Mouse (Mus musculus): ENCODE measurements around the gene Zfp780b.
"Not testable (repeated sequence)": the region's sequence is repeated elsewhere in the genome, so short reads cannot be mapped to it uniquely, and the experiment has no call there.

Zfp780b gene

GRCm38 (mm10) chr7:27978683-27979528 is at the start of gene Zfp780b:
TSS of gene Zfp780b (minus strand) at chr7:27979171.
- DNase-seq (ENCODE audit: low spot score), result peak; percentile 66

- DNase-seq (ENCODE audit: low spot score), result no peak
These were observed 35.5 kb upstream of the Zfp780b start for GRCm38 (mm10) chr7:28014445-28014810.

- DNase-seq (ENCODE audit: low spot score), result peak; percentile 76
These were observed 34.8 kb upstream of the Zfp780b start, which contains the start of gene Zfp850 for GRCm38 (mm10) chr7:28013549-28014444. TSS of gene Zfp850 (minus strand) at chr7:28014115.

GRCm38 (mm10) chr7:28010271-28010670 is 31.3 kb upstream of the Zfp780b start:
- no peak for DNase-seq (ENCODE audit: low spot score)

- no peak for DNase-seq (ENCODE audit: low spot score)
These were observed 3.2 kb upstream of the Zfp780b start for GRCm38 (mm10) chr7:27982197-27982596.

GRCm38 (mm10) chr7:27949451-27949850 is 29.5 kb downstream of the Zfp780b start:
- not testable (repeated sequence) for DNase-seq (ENCODE audit: low spot score)

GRCm38 (mm10) chr7:27941869-27942268 is 37.1 kb downstream of the Zfp780b start:
- not testable (repeated sequence) for DNase-seq (ENCODE audit: low spot score)

- DNase-seq (ENCODE audit: low spot score), result not testable (repeated sequence)
These were observed 45.2 kb downstream of the Zfp780b start for GRCm38 (mm10) chr7:27933800-27934158.

GRCm38 (mm10) chr7:27933050-27933799 is 45.7 kb downstream of the Zfp780b start:
- DNase-seq (ENCODE audit: low spot score), result no peak

- peak; percentile 42 for DNase-seq (ENCODE audit: low spot score)
These were observed 49.9 kb downstream of the Zfp780b start, which contains the start of gene Zfp974 for GRCm38 (mm10) chr7:27928818-27929695. TSS of gene Zfp974 (minus strand) at chr7:27929460.

- not testable (repeated sequence) for DNase-seq (ENCODE audit: low spot score)
These were observed 51.9 kb downstream of the Zfp780b start for GRCm38 (mm10) chr7:27927041-27927440.

- not testable (repeated sequence) for DNase-seq (ENCODE audit: low spot score)
These were observed 68.0 kb downstream of the Zfp780b start for GRCm38 (mm10) chr7:27910952-27911351.
